Mouse (Mus musculus) adrenal gland, adult 8-10 months (tissue): ENCODE measurements around the gene Pds5b. TPM values are rescaled to one million over a fixed set of nuclear protein-coding genes. Genes with fewer than 3 reads are reported as not detected.
"Not testable (repeated sequence)": the region's sequence is repeated elsewhere in the genome, so short reads cannot be mapped to it uniquely, and the experiment has no call there.

Source experiments
- DNase-seq: peaks from one replicate; pipeline ENCODE4 v3.0.0; 2022
- total RNA-seq, 4 experiments: library from RNA; stranded (reverse); gene quantifications; 2 replicates each; pipeline ENCODE4 v1.2.4; 2022

Gene Pds5b
- total RNA-seq, 4 experiments from 2014 or later, result 19.7 to 33.6 (median 26.4) TPM

GRCm38 (mm10) chr5:150829499-150829898 is 156.0 kb downstream of the Pds5b start:
- DNase-seq, result no peak

- DNase-seq, result no peak
These were observed 157.2 kb downstream of the Pds5b start for GRCm38 (mm10) chr5:150830718-150831117.

- DNase-seq, result no peak
These were observed 163.2 kb downstream of the Pds5b start for GRCm38 (mm10) chr5:150836782-150837181.

- DNase-seq, result peak; percentile 13
These were observed 166.4 kb downstream of the Pds5b start for GRCm38 (mm10) chr5:150839688-150840541.

- DNase-seq, result peak; percentile 9
These were observed 167.1 kb downstream of the Pds5b start for GRCm38 (mm10) chr5:150840596-150840995.

- DNase-seq, result no peak
These were observed 172.4 kb downstream of the Pds5b start for GRCm38 (mm10) chr5:150845961-150846360.

GRCm38 (mm10) chr5:150850821-150851220 is 177.3 kb downstream of the Pds5b start:
- no peak for DNase-seq

- DNase-seq, result not testable (repeated sequence)
These were observed 178.6 kb downstream of the Pds5b start for GRCm38 (mm10) chr5:150852097-150852496.

- DNase-seq, result peak; percentile 57
These were observed 181.0 kb downstream of the Pds5b start for GRCm38 (mm10) chr5:150854506-150854905.

GRCm38 (mm10) chr5:150859642-150860194 is 186.2 kb downstream of the Pds5b start:
- DNase-seq, result no peak

Other genes with a start within 250 kb of the Pds5b start
- gene Zar1l, start 155.6 kb upstream of the Pds5b start, total RNA-seq, result not detected
- 10 to 100 TPM in 1 of 4 experiments, 1 to 10 TPM in 3; 3.7 to 10.3 (median 8.1) TPM for gene Brca2, start 151.1 kb upstream of the Pds5b start, total RNA-seq
- 10 to 100 TPM; 27.3 to 31.7 (median 29.4) TPM for gene N4bp2l1, start 76.6 kb upstream of the Pds5b start, total RNA-seq
- 10 to 100 TPM; 84.4 to 99.2 (median 88.5) TPM for gene N4bp2l2, start 7.6 kb upstream of the Pds5b start, total RNA-seq